Mouse (Mus musculus): ENCODE data around the gene Clstn2. TPM values are rescaled to one million over a fixed set of nuclear protein-coding genes. Genes with fewer than 3 reads are reported as not detected.

The Clstn2 gene
- total RNA-seq, 2 experiments from 2014 or later, result 142 to 154 TPM

- DNase-seq (ENCODE audit: low spot score in 2 of 2), result no peak
Measured at GRCm38 (mm10) chr9:97780032-97780616, 252.9 kb downstream of the Clstn2 start.

- DNase-seq (ENCODE audit: low spot score in 2 of 2), result no peak
Measured at GRCm38 (mm10) chr9:97775770-97776169, 257.2 kb downstream of the Clstn2 start.

GRCm38 (mm10) chr9:97774991-97775390 is 258.0 kb downstream of the Clstn2 start:
- DNase-seq (ENCODE audit: low spot score in 2 of 2), result no peak

DNA sequence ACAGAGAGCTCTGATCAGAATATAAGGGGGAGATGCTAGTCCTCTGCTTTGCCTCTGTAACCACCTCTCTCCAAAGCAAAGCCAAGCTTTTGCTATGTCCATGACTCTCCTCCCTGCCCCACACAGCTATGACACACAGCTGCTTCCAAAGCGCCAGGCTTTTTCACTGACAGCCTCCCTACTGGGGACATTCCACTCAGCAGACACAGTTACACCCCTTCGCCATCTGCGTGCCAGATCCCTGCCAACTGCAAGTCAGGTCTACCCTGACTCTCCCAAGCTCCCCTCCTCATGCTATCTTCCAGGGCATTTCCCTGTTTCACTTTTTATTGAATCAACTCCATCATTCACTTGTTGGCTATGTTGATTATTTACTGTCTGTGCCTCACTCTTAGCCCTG is 259.1 kb downstream of the Clstn2 start:
- peak; percentile 25 to 37 for DNase-seq (ENCODE audit: low spot score in 2 of 2)

GRCm38 (mm10) chr9:97772431-97772830 is 260.6 kb downstream of the Clstn2 start:
- DNase-seq (ENCODE audit: low spot score in 2 of 2), result no peak

DNA sequence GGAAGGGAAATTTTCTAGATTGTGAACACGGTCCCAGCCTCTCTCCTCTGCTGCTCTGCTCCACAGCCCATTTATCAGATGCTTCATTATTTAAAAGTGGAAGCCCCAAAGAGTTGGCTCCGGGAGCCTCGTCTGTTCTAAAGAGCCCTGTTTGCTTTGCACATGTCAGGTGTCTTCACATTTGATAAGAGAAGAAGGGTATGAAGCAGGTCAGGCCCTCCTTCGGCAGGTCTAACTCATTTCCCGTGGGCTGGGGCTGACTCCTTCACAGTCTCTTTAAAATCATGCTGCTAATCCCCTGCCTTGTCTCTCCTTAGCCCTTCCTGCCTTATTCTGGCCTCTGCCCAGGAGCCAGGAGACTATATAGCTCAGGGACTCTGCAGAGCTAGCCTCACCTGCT is 263.6 kb downstream of the Clstn2 start:
- DNase-seq (ENCODE audit: low spot score in 2 of 2), result no peak

DNA sequence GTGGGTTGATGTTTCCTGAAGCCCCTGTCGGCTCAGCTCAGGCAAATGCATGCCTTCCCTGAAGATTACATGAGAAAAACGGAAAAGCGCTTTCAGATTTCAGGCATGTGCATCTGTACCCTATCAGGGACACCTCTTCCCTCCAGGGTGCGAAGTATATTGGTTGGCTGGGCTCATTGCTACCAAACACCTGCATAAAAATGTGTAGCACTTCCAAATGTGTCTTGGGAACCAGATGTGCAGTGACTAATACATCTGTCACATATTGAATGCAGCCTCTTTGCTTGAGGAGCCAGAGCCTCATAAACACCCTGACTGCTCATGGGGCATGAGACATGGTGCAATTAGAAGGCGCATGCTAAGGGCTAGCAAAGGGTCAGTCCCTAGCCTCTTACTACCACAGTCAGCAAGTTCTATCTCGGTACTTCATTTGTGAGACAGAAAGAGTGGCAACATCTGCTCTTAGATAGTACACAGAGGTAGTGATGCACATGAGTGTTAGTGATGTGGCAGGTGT is 267.7 kb downstream of the Clstn2 start:
- no peak for DNase-seq (ENCODE audit: low spot score in 2 of 2)

GRCm38 (mm10) chr9:97763048-97763447 is 269.9 kb downstream of the Clstn2 start:
- DNase-seq (ENCODE audit: low spot score in 2 of 2), result no peak

GRCm38 (mm10) chr9:97755599-97756270 is 277.2 kb downstream of the Clstn2 start:
- DNase-seq (ENCODE audit: low spot score in 2 of 2), result no peak

DNA sequence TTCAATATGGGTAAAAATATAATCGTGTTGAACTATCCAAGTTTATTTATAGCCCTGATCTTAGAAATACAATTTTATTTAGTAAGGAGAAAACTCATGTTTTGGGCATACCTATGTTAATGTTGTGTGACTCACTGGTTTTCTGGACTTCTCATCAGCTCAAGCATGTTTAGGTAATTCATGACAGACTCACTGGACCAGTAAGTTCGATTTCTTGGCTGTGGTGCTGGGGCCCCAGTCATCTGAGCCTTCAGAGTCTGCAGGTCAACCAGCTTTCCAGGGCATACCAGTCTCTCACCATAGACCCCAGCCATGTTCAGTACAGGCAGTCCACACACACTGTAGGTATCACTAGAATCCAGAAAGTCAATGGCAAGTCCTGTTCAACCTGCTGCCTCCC is 279.3 kb downstream of the Clstn2 start:
- no peak for DNase-seq (ENCODE audit: low spot score in 2 of 2)

- no peak for DNase-seq (ENCODE audit: low spot score in 2 of 2)
Measured at GRCm38 (mm10) chr9:97746574-97746973, 286.4 kb downstream of the Clstn2 start.

DNA sequence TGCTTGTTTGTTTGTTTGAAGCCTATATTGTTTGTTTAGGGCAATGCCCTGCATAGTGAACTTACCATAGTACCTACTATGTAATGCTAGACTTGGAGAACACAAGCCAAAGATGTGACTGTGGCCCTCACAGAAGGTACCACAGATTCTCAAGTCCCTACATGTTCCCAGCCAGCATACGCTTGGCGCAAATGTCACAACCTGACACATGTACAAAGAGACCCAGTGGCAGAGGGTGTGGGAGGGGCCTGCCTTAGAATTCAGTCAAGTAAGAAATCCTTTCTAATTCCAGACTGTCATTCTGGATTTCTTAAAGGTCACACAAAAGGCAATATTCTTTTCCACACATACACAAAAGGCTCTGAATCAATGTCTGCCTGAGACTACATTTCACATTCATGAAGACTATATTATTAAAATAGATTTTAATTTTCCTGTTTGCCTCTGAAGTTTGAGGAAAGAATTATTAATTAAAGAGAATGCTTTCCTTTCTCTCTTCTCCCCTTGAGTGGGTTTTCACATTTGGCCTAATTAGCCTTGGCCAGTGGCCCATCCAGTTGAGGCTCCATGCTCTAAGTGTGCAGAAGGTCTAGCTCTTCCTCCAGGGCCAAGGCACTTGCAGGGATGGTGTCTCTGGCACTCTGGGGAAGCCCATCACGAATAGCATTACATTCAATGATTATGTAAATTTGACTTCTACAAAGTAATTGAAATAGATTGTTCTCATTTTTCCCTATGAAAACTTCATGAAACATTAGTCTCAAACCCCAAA is 305.1 kb downstream of the Clstn2 start:
- DNase-seq (ENCODE audit: low spot score in 2 of 2), result no peak

DNA sequence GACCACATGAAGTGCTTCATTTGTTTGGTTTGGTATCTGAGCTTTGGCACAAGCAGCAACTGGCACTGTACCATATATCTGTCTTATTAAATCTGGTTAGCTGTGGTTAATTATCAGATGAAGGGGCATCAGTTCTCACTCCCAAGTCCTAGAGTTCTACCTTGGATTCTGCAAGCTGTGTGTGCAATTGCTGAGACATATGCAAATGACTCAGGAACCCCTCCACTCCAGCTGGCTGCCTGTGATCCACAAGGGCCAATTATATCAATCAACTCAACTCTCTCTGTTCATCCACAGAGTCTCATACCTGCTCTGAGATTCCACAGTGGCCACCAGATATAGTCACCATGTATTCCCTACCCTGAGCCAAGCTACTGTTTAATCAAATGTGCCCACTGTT is 315.3 kb downstream of the Clstn2 start:
- DNase-seq (ENCODE audit: low spot score in 2 of 2), result no peak

GRCm38 (mm10) chr9:97717005-97717404 is 316.0 kb downstream of the Clstn2 start:
- DNase-seq (ENCODE audit: low spot score in 2 of 2), result no peak

DNA sequence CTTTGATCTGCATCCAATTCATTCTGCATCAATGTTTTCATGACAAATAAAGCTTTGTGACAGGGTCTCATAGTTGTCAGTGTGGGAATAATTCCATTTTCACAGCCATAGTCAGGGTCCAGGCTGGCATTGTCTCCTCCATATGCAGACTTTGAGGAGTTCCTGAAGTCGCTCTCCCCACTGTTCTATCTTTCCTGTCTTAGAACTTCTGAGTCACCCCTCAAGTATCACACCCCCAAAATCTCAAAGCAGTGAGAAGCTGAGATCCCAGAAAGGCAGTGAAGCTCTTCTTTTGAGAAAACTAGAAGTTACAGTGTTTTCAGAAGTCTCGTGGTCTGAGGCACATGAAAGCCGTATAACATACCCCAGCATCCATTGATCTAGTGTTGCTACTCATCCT is 320.1 kb downstream of the Clstn2 start:
- DNase-seq (ENCODE audit: low spot score in 2 of 2), result no peak

- no peak for DNase-seq (ENCODE audit: low spot score in 2 of 2)
Measured at GRCm38 (mm10) chr9:97703901-97704503, 329.0 kb downstream of the Clstn2 start.

- DNase-seq (ENCODE audit: low spot score in 2 of 2), result no peak
Measured at GRCm38 (mm10) chr9:97702989-97703388, 330.0 kb downstream of the Clstn2 start.

GRCm38 (mm10) chr9:97699983-97700382 is 333.0 kb downstream of the Clstn2 start:
- no peak for DNase-seq (ENCODE audit: low spot score in 2 of 2)

DNA sequence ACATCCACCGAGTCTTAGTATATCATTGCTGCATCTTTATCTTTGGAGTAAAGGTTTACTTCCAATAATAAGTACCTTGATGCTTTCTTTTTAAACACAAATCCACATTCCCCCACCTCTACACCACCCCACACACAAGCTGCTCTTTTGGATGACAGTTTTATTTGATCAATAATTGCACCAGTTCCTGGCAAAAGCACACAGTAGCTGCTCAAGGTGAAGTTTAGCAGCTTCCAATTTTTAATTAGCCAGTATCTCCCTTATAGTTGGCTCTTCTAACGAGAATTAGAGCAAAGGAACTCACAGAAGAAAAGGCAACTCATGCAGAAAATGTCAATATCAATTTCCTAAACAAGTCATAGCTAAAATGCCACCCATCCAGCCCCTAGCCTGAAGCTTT is 334.0 kb downstream of the Clstn2 start:
- DNase-seq (ENCODE audit: low spot score in 2 of 2), result no peak

DNA sequence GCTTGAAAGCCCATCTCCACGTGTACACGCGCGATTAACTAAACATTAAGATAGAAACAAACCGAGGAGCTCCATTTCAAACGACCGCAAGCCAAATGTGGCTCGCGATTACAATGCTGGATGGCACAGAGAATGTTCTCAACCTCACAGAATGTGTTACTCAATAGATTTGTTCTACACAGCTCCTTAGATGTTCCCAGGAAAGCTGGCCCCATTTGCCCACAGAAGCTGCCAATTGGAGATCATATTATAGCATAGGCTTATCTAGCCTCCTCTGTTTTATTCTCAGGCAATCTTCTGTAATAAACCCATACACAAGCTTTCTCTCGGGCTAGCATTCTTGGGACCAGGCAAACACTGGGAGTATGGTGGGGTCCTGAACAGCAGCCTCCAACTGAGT is 334.9 kb downstream of the Clstn2 start:
- peak in 1 of 2 experiments; percentile 16 for DNase-seq (ENCODE audit: low spot score in 2 of 2)

- DNase-seq (ENCODE audit: low spot score in 2 of 2), result no peak
Measured at GRCm38 (mm10) chr9:97696655-97697235, 336.2 kb downstream of the Clstn2 start.

Measured in layer of hippocampus, postnatal 10 days (tissue).